Mouse (Mus musculus) E14TG2a.4 (cell line): ENCODE measurements at regions not wholly inside any gene's neighbourhood (a gene's known extent, or its start where the extent isn't known, plus 50 kb on each side); places are given as distances from the start of the nearest gene placed in this dataset.

Source experiments
- CTCF ChIP-seq: conservative IDR thresholded peaks from 2 replicates; pipeline ENCODE4 v1.5.1; 2014; ENCODE audit warnings: low read length
- NANOG ChIP-seq: IDR thresholded peaks from 2 replicates; pipeline ENCODE4 v1.6.1; 2014; ENCODE audit warnings: borderline replicate concordance, low read length, mixed read lengths

DNA sequence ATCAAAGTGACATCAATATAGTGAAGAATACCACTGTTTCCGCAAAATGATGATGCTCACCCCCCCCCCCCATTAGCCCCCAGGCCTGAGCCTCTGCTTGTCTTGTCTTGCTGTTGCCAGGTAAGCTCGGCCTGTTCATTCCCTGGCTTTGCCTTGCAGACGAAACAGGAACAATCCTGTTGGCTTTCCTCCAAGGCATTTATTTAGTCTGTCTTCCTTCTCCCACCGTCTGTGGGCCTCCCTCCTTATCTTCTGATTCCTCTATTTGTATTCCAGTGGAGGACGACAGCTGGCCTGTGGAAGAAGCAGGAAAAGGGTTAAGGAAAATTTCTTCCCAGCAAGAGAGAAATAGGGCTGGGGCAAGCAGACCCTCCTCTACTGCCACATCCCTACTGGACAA lies 172.1 kb downstream of the Wdr11 start:
- TF ChIP-seq CTCF, result no peak
- no peak for TF ChIP-seq NANOG
